Mouse (Mus musculus) CD8-positive naive resting alpha-beta T cell, adult 57 days (primary cell): ENCODE results near the gene Vmn1r127. TPM values are rescaled to one million over a fixed set of nuclear protein-coding genes. Genes with fewer than 3 reads are reported as not detected.

Experiments
- total RNA-seq: library from RNA; stranded (reverse); gene quantifications from one replicate; pipeline ENCODE4 v1.2.4, GENCODE M21; 2023

Gene Vmn1r127
- not detected for total RNA-seq

DNA sequence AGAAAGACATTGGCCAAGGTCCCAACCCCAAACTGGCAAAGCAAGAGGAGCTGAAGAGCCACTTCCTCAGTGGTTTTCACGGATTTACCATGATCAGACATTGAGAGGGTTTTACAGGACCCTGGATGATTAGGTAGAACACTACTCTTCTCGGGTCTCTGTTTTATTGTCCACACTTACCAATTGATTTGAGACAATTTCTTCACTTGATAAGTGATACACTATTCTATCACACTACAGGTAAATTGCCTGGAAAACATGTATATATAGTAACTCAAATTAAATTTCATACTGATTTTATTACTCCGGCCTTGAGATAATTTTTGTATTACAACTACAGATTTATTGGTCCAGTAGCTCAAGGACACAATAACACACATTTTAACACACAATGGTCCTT is at the start of gene Vmn1r127:
Gene Vmn1r127, minus strand, starts transcription at position 101 of the 400 bp plus-strand sequence.

DNA sequence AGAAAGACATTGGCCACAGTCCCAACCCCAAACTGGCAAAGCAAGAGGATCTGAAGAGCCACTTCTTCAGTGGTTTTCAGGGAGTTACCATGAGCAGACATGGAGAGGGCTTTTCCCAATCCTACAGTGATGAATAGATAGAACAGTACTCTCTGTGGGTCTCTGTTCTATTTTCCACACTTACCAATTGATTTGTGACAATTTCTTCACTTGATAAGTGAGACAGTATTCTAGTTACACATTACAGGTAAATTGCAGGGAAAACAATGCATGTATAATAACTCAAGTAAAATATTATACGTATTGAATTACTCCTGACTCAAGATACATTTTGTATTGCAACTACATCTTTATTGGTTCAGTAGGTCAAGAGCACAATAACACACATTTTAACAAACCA is 41.5 kb upstream of the Vmn1r127 start, which contains the start of gene Vmn1r129:
Gene Vmn1r129, minus strand, starts transcription at position 101 of the 400 bp plus-strand sequence.

DNA sequence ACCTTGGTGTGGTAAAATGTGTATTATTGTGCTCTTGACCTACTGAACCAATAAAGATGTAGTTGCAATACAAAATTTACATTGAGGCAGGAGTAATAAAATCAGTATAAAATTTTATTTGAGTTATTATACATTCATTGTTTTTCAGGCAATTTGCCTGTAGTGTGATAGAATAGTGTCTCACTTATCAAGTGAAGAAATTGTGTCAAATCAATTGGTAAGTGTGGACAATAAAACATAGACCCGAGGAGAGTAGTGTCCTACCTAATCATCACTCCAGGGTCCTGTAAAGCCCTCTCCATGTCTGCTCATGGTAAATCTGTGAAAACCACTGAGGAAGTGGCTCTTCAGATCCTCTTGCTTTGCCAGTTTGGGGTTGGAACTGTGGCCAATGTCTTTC is 29.4 kb upstream of the Vmn1r127 start, which contains the start of gene Vmn1r128:
Gene Vmn1r128, plus strand, starts transcription at position 301 of the 400 bp plus-strand sequence.

DNA sequence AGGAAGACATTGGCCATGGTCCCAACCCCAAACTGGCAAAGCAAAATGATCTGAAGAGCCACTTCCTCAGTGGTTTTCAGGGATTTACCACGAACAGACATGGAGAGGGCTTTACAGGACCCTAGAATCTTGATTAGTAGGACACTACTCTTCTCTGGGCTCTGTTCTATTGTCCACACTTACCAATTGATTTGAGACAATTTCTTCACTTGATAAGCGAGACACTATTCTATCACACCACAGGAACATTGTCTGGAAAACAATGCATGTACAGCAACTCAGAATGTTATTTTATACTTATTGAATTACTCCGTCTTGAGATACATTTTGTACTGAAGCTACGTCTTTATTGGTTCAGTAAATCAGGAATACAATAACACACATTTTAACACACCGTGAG is 18.3 kb downstream of the Vmn1r127 start, which contains the start of gene Vmn1r126:
Gene Vmn1r126, minus strand, starts transcription at position 101 of the 400 bp plus-strand sequence.

DNA sequence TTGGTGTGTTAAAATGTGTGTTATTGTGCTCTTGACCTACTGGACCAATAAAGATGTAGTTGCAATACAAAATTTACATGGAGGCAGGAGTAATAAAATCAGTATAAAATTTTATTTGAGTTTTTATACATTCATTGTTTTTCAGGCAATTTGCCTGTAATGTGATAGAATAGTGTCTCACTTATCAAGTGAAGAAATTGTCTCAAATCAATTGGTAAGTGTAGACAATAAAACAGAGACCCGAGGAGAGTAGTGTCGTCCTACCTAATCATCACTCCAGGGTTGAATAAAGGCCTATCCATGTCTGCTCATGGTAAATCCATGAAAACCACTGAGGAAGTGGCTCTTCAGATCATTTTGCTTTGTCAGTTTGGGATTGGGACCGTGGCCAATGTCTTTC is 47.8 kb downstream of the Vmn1r127 start, which contains the start of gene Vmn1r125:
Gene Vmn1r125, plus strand, starts transcription at position 301 of the 400 bp plus-strand sequence.

Other genes starting within 250 kb of the Vmn1r127 start
- gene Vmn1r121, start 221.3 kb downstream of the Vmn1r127 start, total RNA-seq = not detected
- gene Vmn1r122, start 185.7 kb downstream of the Vmn1r127 start, total RNA-seq = not detected
- not detected for gene Vmn1r123, start 157.7 kb downstream of the Vmn1r127 start, total RNA-seq
- gene Gm5157, start 129.4 kb downstream of the Vmn1r127 start, total RNA-seq = not detected
- gene Vmn1r124, start 59.2 kb downstream of the Vmn1r127 start, total RNA-seq = not detected
- not detected for gene Vmn1r125, start 47.7 kb downstream of the Vmn1r127 start, total RNA-seq
- gene Vmn1r126, start 18.4 kb downstream of the Vmn1r127 start, total RNA-seq = not detected
- gene Vmn1r128, start 29.5 kb upstream of the Vmn1r127 start, total RNA-seq = not detected
- not detected for gene Vmn1r129, start 41.4 kb upstream of the Vmn1r127 start, total RNA-seq
- gene Gm6882, start 112.9 kb upstream of the Vmn1r127 start, total RNA-seq = not detected
- gene Vmn1r130, start 191.9 kb upstream of the Vmn1r127 start, total RNA-seq = not detected
- not detected for gene Vmn1r131, start 226.2 kb upstream of the Vmn1r127 start, total RNA-seq